Mouse (Mus musculus) inflammation-experienced regulatory T-cells, adult 6 months (primary cell): ENCODE results near the gene Tent5d. TPM values are rescaled to one million over a fixed set of nuclear protein-coding genes. Genes with fewer than 3 reads are reported as not detected.

ENCODE experiments used
- ATAC-seq: one replicate; pipeline ENCODE4 v1.8.0; 2017
- polyA plus RNA-seq, 3 experiments: library from polyadenylated mRNA; unstranded; fragments of 100-300 nt; shearing (Covaris generic); gene quantifications; one replicate each; pipeline ENCODE4 v1.2.1; 2017

Tent5d gene
- not detected for polyA plus RNA-seq

DNA sequence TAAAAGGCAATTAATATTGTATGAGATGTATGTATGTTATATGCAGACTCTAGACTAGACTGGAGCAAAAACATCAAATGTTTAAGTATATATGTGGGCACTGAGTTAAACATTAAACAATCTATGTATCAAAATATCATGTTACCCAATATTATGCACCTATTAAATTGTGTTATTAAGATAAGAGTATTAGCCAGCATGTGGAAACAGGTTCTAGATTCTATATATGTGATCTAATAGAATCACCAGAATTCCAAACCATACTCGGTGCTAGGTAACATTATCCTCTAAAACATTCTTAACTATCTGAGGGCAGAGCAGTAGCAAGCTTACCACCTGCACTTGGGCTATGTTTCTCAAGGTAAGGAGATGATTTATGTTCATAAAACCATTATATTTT is at the start of gene Tent5d:
Gene Tent5d (plus strand): TSS at position 301 of the 400 bp plus-strand sequence.
- ATAC-seq: no peak

DNA sequence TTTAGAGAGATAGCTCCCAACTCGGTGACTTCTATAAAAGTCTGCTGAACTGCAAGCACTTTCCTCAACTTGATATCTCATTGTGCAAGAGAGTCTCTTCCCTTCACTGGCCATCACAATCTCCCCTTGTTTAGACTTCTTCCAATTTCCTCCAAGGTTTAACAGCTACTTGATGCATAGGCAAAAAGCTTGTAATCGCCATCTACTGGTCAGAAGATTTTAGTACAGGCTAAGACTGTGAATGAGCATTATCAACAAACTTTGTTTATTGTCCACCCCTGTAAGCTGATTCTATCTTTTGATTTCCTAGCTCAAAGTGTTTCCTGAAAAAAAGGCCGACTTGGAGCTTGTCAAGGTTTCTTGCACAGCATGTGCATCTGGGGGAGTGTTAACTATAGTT is 24.5 kb upstream of the Tent5d start:
- ATAC-seq: no peak

DNA sequence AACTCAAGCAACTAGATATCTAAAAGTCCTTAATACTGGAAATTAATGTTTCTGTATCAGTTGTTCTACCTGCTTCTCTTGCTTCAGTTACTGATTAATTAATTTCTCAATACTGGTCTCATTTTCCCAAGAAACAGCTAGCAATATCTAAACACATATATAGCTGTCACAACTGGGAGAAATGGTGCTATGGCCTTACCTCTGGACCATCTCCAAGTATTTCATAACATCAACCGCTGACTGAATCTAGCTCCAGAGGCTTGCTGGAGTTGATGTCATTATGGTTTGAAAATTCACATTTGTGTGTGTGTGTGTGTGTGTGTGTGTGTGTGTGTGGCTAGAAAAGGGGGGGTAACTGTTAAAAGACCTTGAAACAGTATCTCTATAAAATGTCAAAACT is 2.3 kb upstream of the Tent5d start:
- ATAC-seq: no peak

DNA sequence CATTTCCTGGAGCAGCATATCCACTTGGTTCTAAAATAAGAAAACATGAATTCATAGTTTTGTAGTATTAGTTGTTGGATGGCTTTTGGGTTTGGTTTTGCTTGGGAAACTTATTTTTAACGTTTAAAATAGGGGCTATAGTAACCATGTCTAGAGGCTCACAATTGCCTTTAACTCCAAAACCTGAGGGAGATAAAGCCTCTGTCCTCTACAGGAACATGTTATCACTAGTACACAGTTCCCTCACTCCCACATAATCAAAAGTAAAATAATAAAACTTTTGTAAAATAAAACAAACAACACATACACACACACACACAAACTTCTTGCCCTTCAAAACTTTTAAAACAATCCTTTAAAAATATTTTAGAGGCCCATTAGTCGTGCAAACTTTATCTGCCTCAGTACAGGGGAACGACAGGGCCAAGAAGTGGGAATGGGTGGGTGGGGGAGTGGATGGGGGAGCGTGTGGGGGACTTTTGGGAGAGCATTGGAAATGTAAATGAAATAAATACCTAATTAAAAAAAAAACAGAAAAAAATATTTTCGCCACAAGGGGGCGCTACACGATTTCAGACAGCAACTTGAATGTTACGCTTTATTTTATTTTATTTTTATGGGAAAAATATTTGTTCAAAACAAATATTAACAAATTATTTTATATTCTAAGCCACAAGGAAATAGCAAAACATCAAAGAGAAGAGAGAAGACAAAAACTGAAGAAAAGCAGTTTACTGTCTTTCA is 1.5 kb upstream of the Tent5d start:
- ATAC-seq: no peak

DNA sequence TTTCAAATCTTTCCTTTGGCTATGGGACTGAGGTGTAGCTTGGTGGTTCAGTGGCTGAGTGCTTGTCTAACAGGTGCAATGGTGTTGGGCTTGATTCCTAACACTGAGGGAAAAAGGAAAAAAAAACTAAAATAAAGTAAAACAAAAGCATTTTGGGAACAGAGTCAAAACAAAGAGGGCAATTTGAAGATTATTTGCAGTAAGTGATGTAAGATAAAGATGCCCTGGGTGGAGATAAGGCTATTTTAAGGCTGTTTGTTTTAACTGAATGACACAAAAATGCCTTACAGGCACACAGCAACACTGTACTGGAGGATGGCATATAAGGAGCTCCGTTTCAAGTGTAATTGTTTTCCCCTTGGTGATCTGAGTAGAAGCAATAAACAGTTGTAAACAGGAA is 3.4 kb downstream of the Tent5d start:
- ATAC-seq: no peak

DNA sequence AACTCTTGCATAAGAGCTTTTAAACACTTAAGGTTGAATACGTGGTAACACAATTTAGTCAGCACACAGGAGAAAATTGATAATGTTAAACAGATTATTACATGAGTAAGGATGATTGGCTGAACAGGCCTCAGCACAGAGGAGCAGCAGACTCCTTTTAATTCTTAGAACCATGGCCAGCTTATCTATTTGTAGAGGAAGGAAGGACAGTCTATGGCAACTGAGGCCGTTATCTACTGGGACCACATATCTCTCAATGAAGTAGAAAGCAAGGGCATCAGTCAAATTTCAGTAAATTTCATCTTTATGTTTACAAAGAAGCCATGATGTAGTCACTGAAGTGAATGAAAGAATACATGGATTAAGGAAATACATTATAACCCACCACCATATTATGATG is 4.5 kb downstream of the Tent5d start:
- ATAC-seq: no peak

DNA sequence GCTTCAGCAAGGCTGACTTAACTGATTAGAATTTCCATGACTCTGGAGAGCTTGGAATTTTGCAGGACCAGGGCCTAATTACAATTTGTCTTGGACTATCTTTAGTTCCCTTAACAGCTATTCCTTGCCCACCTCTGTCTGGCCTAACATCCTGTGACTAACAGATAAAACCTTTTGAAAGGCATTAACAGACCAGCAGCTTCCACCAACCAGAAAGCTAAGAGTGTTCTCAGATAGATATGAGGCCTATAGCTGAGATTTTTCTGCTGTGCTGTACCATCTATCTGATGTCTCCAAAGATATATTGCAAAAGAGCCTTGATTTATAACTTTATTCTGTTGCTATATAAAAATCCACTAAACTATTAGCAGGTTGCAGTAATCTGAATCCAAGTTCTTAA is 19.7 kb downstream of the Tent5d start:
- ATAC-seq: no peak

DNA sequence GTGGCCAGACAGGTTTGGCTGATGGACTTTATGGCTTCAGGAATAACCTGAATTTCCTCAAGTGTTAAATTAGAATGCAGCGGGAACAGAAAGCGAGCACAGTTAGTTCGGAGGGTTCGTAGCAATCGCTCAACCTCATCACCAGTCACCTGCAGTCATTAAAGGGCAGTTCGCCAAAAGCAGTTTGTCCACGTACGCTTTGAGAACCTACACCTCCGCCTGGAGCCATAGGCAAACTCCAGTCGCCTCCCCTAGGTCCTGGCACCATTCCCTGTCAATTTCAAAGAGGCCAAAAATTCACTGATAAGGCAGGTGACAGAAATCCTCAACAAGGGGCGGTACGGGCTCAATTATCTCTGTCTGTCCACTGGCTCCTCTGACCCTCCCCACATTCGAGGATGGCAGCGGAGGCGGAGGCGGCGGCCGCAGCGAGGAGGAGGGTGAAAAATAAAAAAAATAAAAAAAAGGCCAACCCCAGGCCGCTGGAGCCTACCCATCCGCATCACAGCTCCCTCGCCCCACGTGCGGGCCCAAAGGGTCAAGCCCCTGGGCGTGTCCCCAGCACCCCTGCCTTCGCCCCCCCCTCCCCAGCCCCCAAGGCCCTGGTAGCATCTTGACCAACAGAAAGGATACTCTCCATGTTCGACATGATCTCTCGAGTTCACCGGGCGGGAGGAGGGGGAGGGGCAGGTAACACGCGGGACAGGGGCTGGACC is 23.3 kb downstream of the Tent5d start:
- ATAC-seq: no peak

DNA sequence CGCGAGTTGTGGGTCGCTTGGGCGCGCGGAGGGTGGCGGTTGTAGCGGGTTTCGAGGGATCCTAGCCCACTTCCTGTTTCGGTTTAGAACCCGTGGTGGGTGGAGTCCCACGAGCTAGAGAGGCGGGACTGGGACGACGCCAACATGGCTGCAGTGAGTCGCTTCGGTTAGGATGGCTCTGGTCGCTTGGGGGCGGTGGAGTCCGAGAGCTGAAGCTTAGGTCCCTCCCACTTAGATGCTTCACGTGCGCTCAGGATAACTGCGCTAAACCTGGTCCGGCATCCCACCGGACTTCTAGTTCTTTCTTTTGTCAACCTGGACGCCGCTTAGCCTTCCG is 23.8 kb downstream of the Tent5d start, which contains the start of gene 2610002M06Rik:
Gene 2610002M06Rik (minus strand): TSS at position 117 of the 337 bp plus-strand sequence.
- peak; percentile 98 for ATAC-seq

DNA sequence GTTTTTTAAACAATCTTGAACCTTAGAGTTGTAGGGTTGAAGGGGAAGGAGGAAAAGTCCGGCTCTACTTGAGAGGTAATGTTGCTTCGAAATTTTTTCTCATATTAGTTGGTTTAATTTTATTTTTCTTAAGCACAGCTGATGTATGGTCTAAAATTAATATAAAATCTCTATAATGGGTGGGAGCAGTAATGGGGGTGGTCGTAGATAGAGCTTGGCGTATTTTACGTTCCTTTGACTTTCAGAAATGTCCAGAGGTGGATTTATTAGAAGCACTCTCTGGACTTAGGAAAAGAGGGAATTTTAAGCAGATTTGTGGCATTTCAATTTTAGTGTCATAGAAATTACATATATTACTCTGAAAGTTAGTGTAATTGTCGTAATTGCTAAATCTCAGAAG is 24.3 kb downstream of the Tent5d start:
- ATAC-seq: no peak

DNA sequence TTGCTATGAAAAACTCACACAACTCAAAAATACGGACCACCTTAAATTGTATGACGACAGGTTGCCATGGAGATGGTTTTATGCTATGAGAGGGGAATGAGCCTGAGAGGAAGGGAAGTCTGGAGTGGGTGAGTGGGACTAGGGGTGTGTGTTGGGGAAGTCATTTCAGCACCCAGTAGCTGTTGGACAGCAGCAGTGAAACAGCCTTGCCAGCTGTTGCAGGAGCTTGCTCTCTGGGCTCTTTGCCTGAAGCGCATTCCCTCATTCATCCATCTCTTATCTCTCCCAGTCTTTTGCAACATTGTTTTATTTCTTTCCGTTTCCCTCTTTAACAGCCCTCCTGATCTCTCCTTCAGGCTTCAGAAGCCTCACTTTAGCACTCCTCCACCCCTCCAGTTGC is 65.8 kb downstream of the Tent5d start:
- ATAC-seq: no peak

Other genes with a start within 250 kb of the Tent5d start
- gene Tbx22, start 124.6 kb upstream of the Tent5d start, polyA plus RNA-seq: not detected
- 10 to 100 TPM; 18.3 to 28.6 (median 20.3) TPM for gene 2610002M06Rik, start 23.7 kb downstream of the Tent5d start, polyA plus RNA-seq
- gene Gm732, start 155.9 kb downstream of the Tent5d start, polyA plus RNA-seq: not detected